In the genomic region with DNA sequence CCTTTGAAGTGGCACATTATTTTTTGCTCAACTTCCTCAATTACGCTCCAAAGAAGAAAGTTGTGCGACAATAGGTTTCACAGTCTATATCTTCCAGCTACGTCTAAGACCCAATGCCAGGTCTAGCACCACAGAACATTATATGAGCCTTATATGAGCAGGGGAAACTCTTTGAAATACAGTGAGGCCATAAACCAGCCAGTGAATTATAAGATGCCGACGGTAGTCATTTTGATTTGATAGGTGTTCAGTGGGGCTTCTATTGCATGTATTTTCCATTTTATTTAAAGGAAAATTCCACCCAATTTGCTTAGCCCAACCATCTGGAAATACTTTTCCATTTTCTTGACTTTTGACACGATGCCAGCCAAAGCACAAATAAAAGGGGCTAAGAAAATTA, we compare ENCODE assay signal across 26 mouse cellular contexts.
DNase-seq lines count a peak whose midpoint lies in the region; ATAC-seq lines count a peak whose summit lies in the region.
"Had no signal": no experiment of that assay in that cellular context is flagged by ENCODE, and none has a peak within 500 bp of the region (broad histone marks: within the 10 kb centered on the region; RNA-seq: fewer than 3 reads in every experiment).

No protein-coding gene starts in this region.

- intact Hi-C loops in gastrocnemius, postnatal 14 days (cut with DNase I; ENCODE audit: low total_unique reads): no loop called here

- H3K4me1 ChIP-seq in limb, embryonic 12.5 days (replicated peaks): peaks cover 21% of the 10 kb centered on the region
- H3K4me1 ChIP-seq in limb, embryonic 10.5 days: peaks cover 23% of the 10 kb centered on the region
- peaks cover 44% of the 10 kb centered on the region for H3K4me1 ChIP-seq in limb, embryonic 13.5 days
- peaks cover 10% of the 10 kb centered on the region; the same call in 1 of the 2 replicates for H3K4me1 ChIP-seq in limb, embryonic 15.5 days
- H3K4me1 ChIP-seq: forebrain, embryonic 10.5 days; forebrain, embryonic 12.5 days had no signal

- WGBS in limb, embryonic 12.5 days: 27% methylated on average over 6 of the region's 6 CpGs
- WGBS in limb, embryonic 10.5 days: 76% methylated on average over 6 of the region's 6 CpGs
- WGBS in limb, embryonic 13.5 days: 25% methylated on average over 6 of the region's 6 CpGs
- 35% methylated on average over 6 of the region's 6 CpGs for WGBS in limb, embryonic 15.5 days

- no peaks in the 10 kb centered on the region for H3K9me3 ChIP-seq in limb, embryonic 12.5 days
- no peaks in the 10 kb centered on the region for H3K9me3 ChIP-seq in limb, embryonic 10.5 days (replicated peaks)
- no peaks in the 10 kb centered on the region for H3K9me3 ChIP-seq in limb, embryonic 13.5 days
- no peaks in the 10 kb centered on the region for H3K9me3 ChIP-seq in limb, embryonic 15.5 days
- H3K9me3 ChIP-seq: embryonic facial prominence, embryonic 13.5 days; embryonic facial prominence, embryonic 15.5 days; forebrain, embryonic 10.5 days; forebrain, embryonic 12.5 days; G1E had no signal

- H3K9ac ChIP-seq in limb, embryonic 12.5 days (replicated peaks): no peak overlapping the region
- no peak overlapping the region for H3K9ac ChIP-seq in limb, embryonic 13.5 days
- H3K9ac ChIP-seq in limb, embryonic 15.5 days: no peak overlapping the region
- H3K9ac ChIP-seq: embryonic facial prominence, embryonic 13.5 days; embryonic facial prominence, embryonic 15.5 days; forebrain, embryonic 12.5 days had no signal

- DNase-seq in limb, embryonic 10.5 days (ENCODE audit: low spot score): no peak
- DNase-seq in gastrocnemius, postnatal 14 days: no peak
- DNase-seq in thymus, adult 18-20 months: no peak
- DNase-seq: adrenal gland, adult 2 months; adrenal gland, postnatal 10 days; adrenal gland, postnatal 25 days; B cell, adult 2 months; cerebellum, adult 11 months; cerebellum, adult 18-20 months; cerebellum, adult 8-10 months; cerebellum, adult 9-11 months; cerebellum, postnatal 14 days; cerebellum, postnatal 36 days had no signal

- no peaks in the 10 kb centered on the region for H3K36me3 ChIP-seq in limb, embryonic 12.5 days
- H3K36me3 ChIP-seq in limb, embryonic 10.5 days: no peaks in the 10 kb centered on the region
- H3K36me3 ChIP-seq in limb, embryonic 13.5 days: no peaks in the 10 kb centered on the region
- H3K36me3 ChIP-seq in limb, embryonic 15.5 days: no peaks in the 10 kb centered on the region
- H3K36me3 ChIP-seq: embryonic facial prominence, embryonic 13.5 days; embryonic facial prominence, embryonic 15.5 days; forebrain, embryonic 10.5 days; forebrain, embryonic 12.5 days; G1E had no signal

- no peak overlapping the region for H3K4me3 ChIP-seq in limb, embryonic 12.5 days (replicated peaks)
- H3K4me3 ChIP-seq in limb, embryonic 10.5 days: no peak overlapping the region
- no peak overlapping the region for H3K4me3 ChIP-seq in limb, embryonic 13.5 days
- H3K4me3 ChIP-seq in limb, embryonic 15.5 days: no peak overlapping the region
- H3K4me3 ChIP-seq: embryonic facial prominence, embryonic 13.5 days; embryonic facial prominence, embryonic 15.5 days; erythroblast, embryonic 14.5 days; forebrain, embryonic 10.5 days; forebrain, embryonic 12.5 days had no signal

- no peak overlapping the region for H3K4me2 ChIP-seq in limb, embryonic 12.5 days
- H3K4me2 ChIP-seq in limb, embryonic 13.5 days (replicated peaks): peak overlapping the region; percentile 23; the same call in 1 of the 2 replicates
- no peak overlapping the region for H3K4me2 ChIP-seq in limb, embryonic 15.5 days
- H3K4me2 ChIP-seq: embryonic facial prominence, embryonic 13.5 days; embryonic facial prominence, embryonic 15.5 days; forebrain, embryonic 12.5 days had no signal

- H3K27ac ChIP-seq in limb, embryonic 12.5 days: peak overlapping the region; percentile 56
- H3K27ac ChIP-seq in limb, embryonic 10.5 days: no peak overlapping the region
- H3K27ac ChIP-seq in limb, embryonic 13.5 days: no peak overlapping the region
- 0 out of 2 replicates have a peak overlapping the region, but pooled peaks have one; percentile 27 for H3K27ac ChIP-seq in limb, embryonic 15.5 days
- H3K27ac ChIP-seq: embryonic facial prominence, embryonic 13.5 days; embryonic facial prominence, embryonic 15.5 days; forebrain, embryonic 10.5 days; forebrain, embryonic 12.5 days had no signal

- no peaks in the 10 kb centered on the region for H3K27me3 ChIP-seq in limb, embryonic 12.5 days
- no peaks in the 10 kb centered on the region for H3K27me3 ChIP-seq in limb, embryonic 10.5 days (ENCODE audit: low read depth, poor library complexity, severe bottlenecking)
- no peaks in the 10 kb centered on the region for H3K27me3 ChIP-seq in limb, embryonic 13.5 days
- no peaks in the 10 kb centered on the region for H3K27me3 ChIP-seq in limb, embryonic 15.5 days
- H3K27me3 ChIP-seq: CH12.LX; embryonic facial prominence, embryonic 13.5 days; embryonic facial prominence, embryonic 15.5 days; forebrain, embryonic 12.5 days had no signal

- peak; percentile 81 for ATAC-seq in limb, embryonic 12.5 days (ENCODE audit: insufficient number of reproducible peaks, insufficient read depth, low FRiP score, low TSS enrichment, low read depth)
- peak; percentile 91 for ATAC-seq in limb, embryonic 13.5 days (ENCODE audit: low FRiP score, low read depth)
- ATAC-seq in limb, embryonic 15.5 days (ENCODE audit: insufficient number of reproducible peaks, low FRiP score, low TSS enrichment, low read depth): peak; percentile 78
- ATAC-seq: CD4-positive, CD25-positive, alpha-beta regulatory T cell, adult 4 months; forebrain, embryonic 14.5 days; forebrain, embryonic 16.5 days had no signal

Comparison
In these comparisons a context has a peak if more than half of its experiments do, and no peak if none do; other contexts are left out.
1. H3K27ac ChIP-seq: peak in limb, embryonic 12.5 days (single experiment) and limb, embryonic 15.5 days (single experiment); none in limb, embryonic 10.5 days (single experiment) and limb, embryonic 13.5 days (single experiment).
2. Peak in every context shown above with its lines, with median percentiles within 50 percentile points of each other: ATAC-seq.